Mouse (Mus musculus) thymus, adult 2 months (tissue): ENCODE results near the gene Rhod.

Experiments used
- CTCF ChIP-seq: fragments of 200-500 bp; IDR thresholded peaks from 2 replicates; pipeline ENCODE4 v1.5.1; 2012; ENCODE audit warnings: mild to moderate bottlenecking, control low read depth, low read length, moderate library complexity, borderline replicate concordance; ENCODE audit not compliant: control insufficient read depth, poor library complexity, insufficient read depth; ENCODE audit errors: extremely low read depth
- POLR2A ChIP-seq: fragments of 200-500 bp; IDR thresholded peaks from 2 replicates; pipeline ENCODE4 v1.6.1; 2012; ENCODE audit warnings: mild to moderate bottlenecking, low read length, control low read depth, moderate library complexity; ENCODE audit not compliant: control insufficient read depth, poor library complexity, insufficient read depth; ENCODE audit errors: extremely low read depth

DNA sequence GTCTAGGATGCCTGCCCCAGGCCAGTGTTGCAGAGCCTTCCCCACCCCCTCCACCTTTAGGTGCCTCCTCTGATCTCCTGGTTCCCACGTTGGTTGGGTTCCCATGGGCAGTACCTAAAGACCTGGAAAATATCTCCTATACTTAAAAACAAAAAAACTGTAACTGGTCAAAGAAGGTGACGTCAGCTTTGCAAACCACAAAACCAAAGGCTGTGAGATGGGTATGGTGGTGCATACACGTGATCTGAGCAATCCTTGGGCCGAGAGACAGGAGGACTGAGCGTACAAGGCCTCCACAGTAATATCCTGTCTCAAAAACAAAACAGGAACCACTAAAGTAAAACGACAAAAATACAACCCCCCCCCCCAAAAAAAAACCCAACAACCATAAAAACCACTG, 1.3 kb downstream of the Rhod start:
- TF ChIP-seq POLR2A (no peak), CTCF (no peak)
